Mouse (Mus musculus) lung, postnatal 0 days (tissue): ENCODE measurements at regions not wholly inside any gene's neighbourhood (a gene's known extent, or its start where the extent isn't known, plus 50 kb on each side); places are given as distances from the start of the nearest gene placed in this dataset.

Experiments
- CTCF ChIP-seq: IDR thresholded peaks from 2 replicates; pipeline ENCODE4 v1.5.1; 2016; ENCODE audit warnings: antibody characterized with exemption, mild to moderate bottlenecking
- EP300 ChIP-seq: IDR thresholded peaks from 2 replicates; pipeline ENCODE4 v1.6.1; 2016; ENCODE audit warnings: antibody characterized with exemption, mild to moderate bottlenecking, control low read depth

DNA sequence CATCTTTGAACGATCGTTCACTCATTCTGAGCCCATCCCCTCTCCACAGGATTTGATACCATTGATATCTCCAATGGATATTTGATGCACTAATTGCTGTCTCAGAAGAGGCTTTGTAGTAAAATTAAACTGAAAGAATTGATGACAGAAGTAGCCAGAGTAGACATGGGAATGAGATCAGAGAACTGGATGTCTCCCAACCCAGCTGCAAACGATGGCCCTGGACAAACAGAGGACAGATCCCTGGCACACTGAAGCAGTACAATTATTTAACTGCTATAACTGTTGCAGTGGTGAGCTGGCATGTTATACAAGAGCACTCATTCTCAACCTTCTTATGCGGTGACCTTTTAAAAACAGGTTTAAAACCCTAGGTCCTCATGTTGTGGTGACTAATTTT lies 151.5 kb upstream of the Ostn start:
- TF ChIP-seq CTCF, result no peak
- TF ChIP-seq EP300, result no peak
